Mouse (Mus musculus) hindbrain, embryonic 11.5 days (tissue): Measurements from ENCODE around the gene Pde4d. TPM values are rescaled to one million over a fixed set of nuclear protein-coding genes. Genes with fewer than 3 reads are reported as not detected.

Experiments
- ATAC-seq: fragments of 200-750 bp; cut with Nextera tagmentation; 2 replicates; pipeline ENCODE4 v1.8.0; 2017; ENCODE audit warnings: mild to moderate bottlenecking, moderate TSS enrichment, moderate library complexity; ENCODE audit not compliant: low FRiP score
- DNase-seq: peaks from one replicate; pipeline ENCODE4 v3.0.0-alpha.2; 2015; ENCODE audit warnings: low spot score
- H3K27ac ChIP-seq: fragments of 300-500 bp; sonication (generic); 2 replicates; pipeline ENCODE4 v1.5.1; 2014; ENCODE audit warnings: mild to moderate bottlenecking, low read depth, low read length
- H3K27me3 ChIP-seq: fragments of 300-500 bp; sonication (generic); 2 replicates; pipeline ENCODE4 v1.6.1; 2014; ENCODE audit warnings: mild to moderate bottlenecking, low read length, moderate library complexity, mixed read lengths; ENCODE audit not compliant: control insufficient read depth, insufficient read depth
- H3K36me3 ChIP-seq: fragments of 300-500 bp; sonication (generic); 2 replicates; pipeline ENCODE4 v1.6.1; 2014; ENCODE audit warnings: mild to moderate bottlenecking, low read length, moderate library complexity, mixed read lengths; ENCODE audit not compliant: control insufficient read depth, insufficient read depth
- H3K4me1 ChIP-seq: fragments of 300-500 bp; sonication (generic); replicated peaks from 2 replicates; pipeline ENCODE4 v1.6.1; 2014; ENCODE audit warnings: low read length, mixed read lengths; ENCODE audit not compliant: control insufficient read depth, insufficient read depth
- H3K4me2 ChIP-seq: fragments of 300-500 bp; sonication (generic); replicated peaks from 2 replicates; pipeline ENCODE4 v1.6.1; 2014; ENCODE audit warnings: mild to moderate bottlenecking, low read depth, low read length
- H3K4me3 ChIP-seq: fragments of 300-500 bp; sonication (generic); 2 replicates; pipeline ENCODE4 v1.5.1; 2014; ENCODE audit warnings: low read depth, low read length
- H3K9ac ChIP-seq: fragments of 300-500 bp; sonication (generic); 2 replicates; pipeline ENCODE4 v1.6.1; 2014; ENCODE audit warnings: low read depth, low read length
- H3K9me3 ChIP-seq: fragments of 300-500 bp; sonication (generic); 2 replicates; pipeline ENCODE4 v1.6.1; 2016; ENCODE audit warnings: low read length; ENCODE audit not compliant: control insufficient read depth
- WGBS: fragments of 180-500 bp; shearing (Covaris S2); extraction: QIAGEN DNeasy Blood & Tissue Kit; methylation state at CpG from one replicate; pipeline ENCODE4 v1.1.7; 2014; 5-methylcytosine and 5-hydroxymethylcytosine counted together
- polyA plus RNA-seq: library from polyadenylated mRNA; unstranded; fragments of >200 nt; fragmentation: Nextera tagmentation; extraction: Ambion mirVana; gene quantifications from 2 replicates; pipeline ENCODE4 v1.2.1, GENCODE M21; 2014

Pde4d gene
- polyA plus RNA-seq, 1 experiment from 2014 or later, result 18.3 TPM

DNA sequence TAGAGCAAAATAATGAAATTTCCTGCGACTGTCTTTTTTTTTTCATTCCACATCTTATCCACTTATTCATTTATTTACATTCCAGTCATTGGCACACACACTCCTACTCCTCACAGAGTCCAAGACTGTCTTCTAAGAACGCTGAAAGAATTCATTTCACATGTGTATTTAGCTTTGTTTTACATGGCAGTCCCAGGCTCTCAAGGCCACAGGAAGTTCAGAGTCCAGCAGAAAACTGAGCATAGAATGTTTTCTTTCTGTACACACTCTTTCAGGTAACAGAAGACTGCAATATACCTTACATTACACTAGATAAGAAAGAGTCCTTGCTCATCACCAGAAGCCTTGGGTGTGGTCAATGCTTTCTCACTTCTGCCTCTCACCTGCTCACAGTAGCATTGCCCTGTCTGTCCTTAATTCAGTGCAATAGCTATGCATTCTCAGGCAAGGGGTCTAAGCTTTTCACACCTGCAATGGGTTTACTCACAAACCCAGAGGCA, 1169.5 kb downstream of the Pde4d start:
- H3K9ac ChIP-seq, result no peak overlapping the region
- ATAC-seq (no peak), DNase-seq (no peak)
- H3K9me3 ChIP-seq, result no peaks in the 10 kb centered on the region
- H3K36me3 ChIP-seq, result no peaks in the 10 kb centered on the region
- H3K27me3 ChIP-seq, result no peaks in the 10 kb centered on the region
- no peak overlapping the region for H3K4me3 ChIP-seq
- no peak overlapping the region for H3K4me2 ChIP-seq
- no peak overlapping the region for H3K27ac ChIP-seq
- H3K4me1 ChIP-seq, result no peaks in the 10 kb centered on the region
- WGBS, result 91% methylated on average over 2 of the region's 2 CpGs

DNA sequence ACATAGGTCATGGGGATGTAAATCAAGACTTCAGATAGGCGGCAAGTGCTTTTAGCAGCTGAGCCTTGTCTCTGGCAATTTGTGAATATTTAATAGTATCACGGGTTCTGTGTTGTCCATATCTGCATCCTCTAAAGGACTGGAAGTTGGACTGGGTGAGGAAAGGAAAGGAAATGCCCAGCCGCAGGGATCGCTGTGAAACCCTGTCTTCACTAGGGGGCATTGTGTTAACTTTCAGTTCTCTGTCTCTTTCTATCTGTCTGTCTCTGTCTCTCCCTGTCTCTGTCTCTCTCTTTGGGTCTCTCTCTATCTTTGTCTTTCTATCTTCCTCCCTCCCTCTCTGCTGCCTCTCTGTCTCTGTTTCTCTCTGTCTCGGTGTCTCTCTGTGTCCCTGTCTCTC, 1172.5 kb downstream of the Pde4d start:
- H3K27me3 ChIP-seq, result no peaks in the 10 kb centered on the region
- ATAC-seq (no peak), DNase-seq (no peak)
- H3K4me3 ChIP-seq, result no peak overlapping the region
- 62% methylated on average over 5 of the region's 5 CpGs for WGBS
- H3K27ac ChIP-seq, result no peak overlapping the region
- H3K36me3 ChIP-seq, result no peaks in the 10 kb centered on the region
- no peak overlapping the region for H3K4me2 ChIP-seq
- no peaks in the 10 kb centered on the region for H3K4me1 ChIP-seq
- H3K9ac ChIP-seq, result no peak overlapping the region
- H3K9me3 ChIP-seq, result no peaks in the 10 kb centered on the region

DNA sequence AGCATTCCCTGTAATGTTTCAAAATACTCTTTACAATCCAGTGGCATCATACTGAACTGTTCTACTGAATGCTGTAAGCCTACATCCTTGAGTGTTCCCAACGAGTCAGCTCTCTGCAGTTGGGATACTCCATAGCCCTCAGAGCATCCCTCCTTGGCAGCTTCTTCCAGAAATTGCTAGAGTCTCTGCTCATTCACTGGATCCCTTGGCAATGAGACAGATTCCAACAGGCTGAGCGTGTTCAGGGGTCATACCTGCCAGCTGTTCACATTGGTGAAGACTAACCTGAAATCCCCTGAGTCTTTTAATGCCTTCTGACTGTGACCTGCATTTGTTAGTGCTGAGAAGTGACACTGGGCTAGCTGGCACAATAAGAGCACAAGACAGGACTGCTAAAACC, 1173.5 kb downstream of the Pde4d start:
- no peak overlapping the region for H3K4me2 ChIP-seq
- no peaks in the 10 kb centered on the region for H3K4me1 ChIP-seq
- WGBS, result 83% methylated on average over 2 of the region's 2 CpGs
- DNase-seq (no peak), ATAC-seq (no peak)
- no peak overlapping the region for H3K4me3 ChIP-seq
- H3K27me3 ChIP-seq, result no peaks in the 10 kb centered on the region
- H3K9me3 ChIP-seq, result no peaks in the 10 kb centered on the region
- no peak overlapping the region for H3K27ac ChIP-seq
- no peaks in the 10 kb centered on the region for H3K36me3 ChIP-seq
- H3K9ac ChIP-seq, result no peak overlapping the region

DNA sequence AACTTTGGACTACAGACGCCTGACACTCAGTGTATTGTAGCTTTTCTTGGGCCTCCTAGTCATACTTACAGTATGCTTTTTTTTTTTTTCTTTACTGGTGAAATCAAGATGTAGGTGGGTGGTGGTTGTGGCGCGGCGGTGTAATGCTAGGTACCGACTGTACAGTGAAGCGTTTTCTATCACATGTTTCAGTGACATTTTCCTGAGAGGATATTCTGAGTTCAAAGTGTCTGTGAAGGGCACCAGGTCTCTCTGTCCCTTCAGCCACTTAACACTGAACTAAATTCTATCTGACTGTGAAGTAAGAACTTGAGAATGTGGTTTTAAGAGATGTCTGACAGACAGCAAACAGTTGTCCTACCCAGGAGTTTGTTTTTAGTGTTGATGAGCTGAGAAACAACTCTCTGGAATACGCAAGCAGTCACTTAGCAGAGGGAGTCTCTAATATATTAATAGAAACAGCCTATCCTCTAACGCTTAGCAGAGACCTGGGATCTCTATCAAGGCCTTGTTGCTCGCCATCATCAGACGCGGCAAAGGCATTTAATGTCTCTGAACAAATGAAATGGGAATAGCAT, 1175.1 kb downstream of the Pde4d start:
- Histone ChIP-seq H3K9ac (no peak overlapping the region), H3K27me3 (no peaks in the 10 kb centered on the region), H3K4me3 (no peak overlapping the region), H3K4me2 (no peak overlapping the region), H3K9me3 (no peaks in the 10 kb centered on the region), H3K36me3 (no peaks in the 10 kb centered on the region), H3K4me1 (no peaks in the 10 kb centered on the region), H3K27ac (no peak overlapping the region)
- DNase-seq (no peak), ATAC-seq (no peak)
- 94% methylated on average over 11 of the region's 11 CpGs for WGBS

DNA sequence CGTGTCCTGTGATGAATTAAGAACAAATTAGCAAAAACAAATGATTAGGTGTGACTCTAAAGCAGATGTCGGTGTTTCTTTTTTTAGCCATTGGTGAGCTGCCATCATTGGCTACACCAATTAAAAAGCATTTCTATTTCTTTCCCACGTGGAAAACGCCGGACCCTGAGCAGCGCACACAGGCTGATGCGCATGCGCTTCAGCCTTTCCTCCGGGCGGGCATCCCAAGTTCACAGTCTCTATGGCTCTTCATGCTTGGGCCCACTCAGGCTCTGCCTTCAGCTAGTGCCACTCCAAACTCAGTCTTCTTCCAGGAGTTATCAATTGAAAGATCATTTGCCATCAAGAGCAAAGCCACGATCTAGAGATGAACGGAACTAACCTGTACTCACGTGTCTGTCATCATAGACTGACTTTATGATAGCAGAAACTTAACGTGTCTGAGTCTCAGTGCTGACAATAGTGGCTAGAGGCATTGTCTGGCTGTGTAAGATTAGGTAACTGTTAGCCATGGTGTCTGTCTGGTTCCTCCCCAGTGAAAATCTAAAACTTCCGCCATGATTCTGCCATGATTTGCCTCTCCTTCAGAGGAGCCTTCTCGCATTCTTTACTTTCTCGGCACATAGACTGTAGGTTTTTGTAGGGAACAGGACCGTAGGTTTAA, 1175.8 kb downstream of the Pde4d start:
- DNase-seq (no peak), ATAC-seq (no peak)
- WGBS, result 93% methylated on average over 18 of the region's 18 CpGs
- no peaks in the 10 kb centered on the region for H3K27me3 ChIP-seq
- H3K9me3 ChIP-seq, result no peaks in the 10 kb centered on the region
- H3K4me2 ChIP-seq, result no peak overlapping the region
- no peaks in the 10 kb centered on the region for H3K36me3 ChIP-seq
- H3K27ac ChIP-seq, result no peak overlapping the region
- no peak overlapping the region for H3K9ac ChIP-seq
- no peak overlapping the region for H3K4me3 ChIP-seq
- H3K4me1 ChIP-seq, result no peaks in the 10 kb centered on the region

GRCm38 (mm10) chr13:109627265-109627664, 1177.5 kb downstream of the Pde4d start:
- ATAC-seq, result no peak
- Histone ChIP-seq H3K4me1 (peaks cover under 1% of the 10 kb centered on the region), H3K4me2 (no peak overlapping the region), H3K27me3 (no peaks in the 10 kb centered on the region), H3K36me3 (no peaks in the 10 kb centered on the region), H3K9me3 (no peaks in the 10 kb centered on the region), H3K27ac (no peak overlapping the region), H3K9ac (no peak overlapping the region), H3K4me3 (no peak overlapping the region)
- DNase-seq, result no peak
- 83% methylated on average over 2 of the region's 2 CpGs for WGBS

DNA sequence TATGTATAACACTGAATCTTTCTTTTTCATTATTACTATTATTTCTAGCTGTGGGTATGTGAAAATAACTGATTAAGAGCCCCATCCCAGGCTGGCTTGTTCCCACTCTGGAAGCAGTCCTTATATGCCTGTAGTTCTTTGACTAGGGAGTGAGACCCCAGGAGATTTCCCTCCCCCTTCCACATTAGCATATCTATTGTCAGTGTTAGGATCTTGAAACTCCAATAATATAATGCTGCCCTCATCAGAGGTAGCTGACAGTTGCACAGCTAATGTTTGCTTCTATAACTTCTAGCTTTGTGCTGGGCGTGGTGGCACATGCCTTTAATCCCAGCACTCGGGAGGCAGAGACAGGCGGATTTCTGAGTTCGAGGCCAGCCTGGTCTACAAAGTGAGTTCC, 1178.9 kb downstream of the Pde4d start:
- H3K27me3 ChIP-seq, result no peaks in the 10 kb centered on the region
- H3K9ac ChIP-seq, result no peak overlapping the region
- no peaks in the 10 kb centered on the region for H3K36me3 ChIP-seq
- no peak overlapping the region for H3K4me2 ChIP-seq
- no peaks in the 10 kb centered on the region for H3K9me3 ChIP-seq
- peaks cover 9% of the 10 kb centered on the region for H3K4me1 ChIP-seq
- ATAC-seq (no peak), DNase-seq (no peak)
- WGBS, result 88% methylated on average over 4 of the region's 4 CpGs
- H3K27ac ChIP-seq, result no peak overlapping the region
- no peak overlapping the region for H3K4me3 ChIP-seq

GRCm38 (mm10) chr13:109629216-109629615, 1179.5 kb downstream of the Pde4d start:
- Histone ChIP-seq H3K9ac (no peak overlapping the region), H3K36me3 (no peaks in the 10 kb centered on the region), H3K27ac (no peak overlapping the region), H3K9me3 (no peaks in the 10 kb centered on the region), H3K4me3 (no peak overlapping the region), H3K4me2 (no peak overlapping the region), H3K27me3 (no peaks in the 10 kb centered on the region), H3K4me1 (peaks cover 9% of the 10 kb centered on the region)
- WGBS, result 83% methylated on average over 5 of the region's 5 CpGs
- DNase-seq (no peak), ATAC-seq (no peak)

DNA sequence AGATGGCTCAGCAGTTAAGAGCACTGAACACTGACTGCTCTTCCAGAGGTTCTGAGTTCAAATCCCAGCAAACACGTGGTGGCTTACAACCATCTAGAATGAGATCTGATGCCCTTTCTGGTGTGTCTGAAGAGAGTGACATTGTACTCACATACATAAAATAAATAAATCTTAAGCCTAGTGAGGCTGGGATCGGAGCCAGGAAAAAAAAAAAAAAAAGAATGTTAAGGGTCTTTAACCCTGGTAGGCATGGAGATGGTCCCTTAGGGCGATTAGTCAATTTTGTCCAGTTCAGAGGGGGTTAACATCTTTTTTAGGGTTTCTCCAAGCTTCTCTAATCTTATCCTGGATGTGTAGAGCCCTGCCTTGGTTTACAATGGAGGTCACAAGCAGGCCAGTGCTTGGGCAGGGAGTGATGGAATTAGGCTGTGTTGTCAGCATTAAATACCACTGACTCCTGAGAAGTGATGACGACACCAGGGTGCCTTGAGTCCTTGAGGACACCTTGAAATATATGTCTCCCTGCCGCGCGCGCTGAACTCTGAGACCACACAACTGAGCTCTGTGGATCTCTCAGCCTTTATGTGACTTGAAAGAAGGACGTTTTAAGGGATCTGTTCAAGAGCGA, 1181.8 kb downstream of the Pde4d start:
- no peak overlapping the region for H3K27ac ChIP-seq
- 37% methylated on average over 10 of the region's 10 CpGs for WGBS
- no peak for ATAC-seq

More for the DNA sequence above, 1181.8 kb downstream of the Pde4d start:
- peak; percentile 12 for DNase-seq
- no peaks in the 10 kb centered on the region for H3K9me3 ChIP-seq
- H3K27me3 ChIP-seq, result no peaks in the 10 kb centered on the region
- no peak overlapping the region for H3K4me2 ChIP-seq
- H3K36me3 ChIP-seq, result no peaks in the 10 kb centered on the region
- no peak overlapping the region for H3K4me3 ChIP-seq
- H3K9ac ChIP-seq, result no peak overlapping the region
- peaks cover 9% of the 10 kb centered on the region for H3K4me1 ChIP-seq
